Mouse (Mus musculus): ENCODE data around the gene Naa50. TPM values are rescaled to one million over a fixed set of nuclear protein-coding genes. Genes with fewer than 3 reads are reported as not detected.

Gene Naa50
- polyA plus RNA-seq, 1 experiment, result 170 TPM

GRCm38 (mm10) chr16:44122982-44123725 lies 16.5 kb upstream of the Naa50 start:
- Histone ChIP-seq H3K36me3 (ENCODE audit: control insufficient read depth, insufficient read depth, low read length, poor library complexity, severe bottlenecking) (no peaks in the 10 kb centered on the region; the same call in 1 of the 2 replicates), H3K9me3 (replicated peaks; ENCODE audit: control insufficient read depth, insufficient read depth, low read length, poor library complexity, severe bottlenecking) (no peaks in the 10 kb centered on the region), H3K27ac (ENCODE audit: insufficient read depth, low read length) (no peak overlapping the region), H3K4me3 (ENCODE audit: low read depth, low read length) (no peak overlapping the region), H3K4me1 (ENCODE audit: control insufficient read depth, insufficient read depth, low read length) (peaks cover 2% of the 10 kb centered on the region), H3K27me3 (ENCODE audit: control insufficient read depth, insufficient read depth, low read length, poor library complexity, severe bottlenecking) (no peaks in the 10 kb centered on the region), H3K9ac (ENCODE audit: low read depth, poor library complexity, severe bottlenecking) (no peak overlapping the region)
- TF ChIP-seq POLR2A (IDR thresholded peaks at IDR 0.05; ENCODE audit: insufficient read depth, low read length), result no peak
- TF ChIP-seq EP300 (IDR thresholded peaks at IDR 0.05; ENCODE audit: insufficient read depth, low read depth, low read length), result no peak
- TF ChIP-seq CTCF (IDR thresholded peaks at IDR 0.05; ENCODE audit: low read depth, low read length), result no peak

DNA sequence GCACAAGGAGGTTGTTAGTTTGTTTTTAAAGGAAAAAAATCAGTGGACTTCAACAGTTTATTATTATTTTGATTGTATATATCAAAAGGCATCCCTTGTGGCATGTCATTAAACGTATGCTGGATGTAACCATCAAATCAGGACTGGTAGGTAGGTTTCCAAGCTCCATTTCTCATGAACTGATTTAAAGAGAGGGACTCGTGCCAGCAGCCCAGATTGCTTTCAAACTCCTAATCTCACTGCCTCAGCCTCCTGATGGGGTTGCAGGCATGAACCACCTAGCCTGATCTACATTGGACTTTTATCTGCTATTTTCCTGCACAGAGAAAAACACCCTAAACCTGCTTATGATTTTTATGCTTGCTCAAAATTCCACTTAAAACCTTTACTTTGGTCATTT lies 15.8 kb upstream of the Naa50 start:
- Histone ChIP-seq H3K4me3 (ENCODE audit: low read depth, low read length) (no peak overlapping the region), H3K4me1 (ENCODE audit: control insufficient read depth, insufficient read depth, low read length) (peaks cover 2% of the 10 kb centered on the region), H3K27ac (ENCODE audit: insufficient read depth, low read length) (no peak overlapping the region), H3K36me3 (ENCODE audit: control insufficient read depth, insufficient read depth, low read length, poor library complexity, severe bottlenecking) (no peaks in the 10 kb centered on the region; the same call in 1 of the 2 replicates), H3K27me3 (ENCODE audit: control insufficient read depth, insufficient read depth, low read length, poor library complexity, severe bottlenecking) (no peaks in the 10 kb centered on the region), H3K9me3 (replicated peaks; ENCODE audit: control insufficient read depth, insufficient read depth, low read length, poor library complexity, severe bottlenecking) (no peaks in the 10 kb centered on the region), H3K9ac (ENCODE audit: low read depth, poor library complexity, severe bottlenecking) (no peak overlapping the region)
- no peak for TF ChIP-seq CTCF (IDR thresholded peaks at IDR 0.05; ENCODE audit: low read depth, low read length)

DNA sequence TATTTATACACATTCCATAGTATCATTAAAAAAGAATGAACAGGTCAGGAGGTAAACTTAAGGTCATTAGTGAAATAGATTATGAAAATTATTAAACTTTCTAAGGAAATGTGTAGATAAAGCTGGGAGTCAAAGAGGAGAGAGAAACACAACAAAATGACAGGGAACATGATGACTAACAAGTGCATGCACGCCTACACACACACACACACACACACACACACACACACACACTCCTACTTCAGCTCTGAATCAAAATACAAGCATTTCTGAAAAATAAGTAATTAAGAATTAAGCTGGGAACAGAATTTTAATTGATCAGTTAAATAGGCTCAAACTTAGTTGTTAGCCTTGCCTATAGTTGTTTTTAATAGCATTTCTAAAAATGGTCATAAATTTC lies 14.9 kb upstream of the Naa50 start:
- TF ChIP-seq EP300 (IDR thresholded peaks at IDR 0.05; ENCODE audit: insufficient read depth, low read depth, low read length) (no peak), POLR2A (IDR thresholded peaks at IDR 0.05; ENCODE audit: insufficient read depth, low read length) (no peak), CTCF (IDR thresholded peaks at IDR 0.05; ENCODE audit: low read depth, low read length) (no peak)
- Histone ChIP-seq H3K36me3 (ENCODE audit: control insufficient read depth, insufficient read depth, low read length, poor library complexity, severe bottlenecking) (no peaks in the 10 kb centered on the region; the same call in 1 of the 2 replicates), H3K9me3 (replicated peaks; ENCODE audit: control insufficient read depth, insufficient read depth, low read length, poor library complexity, severe bottlenecking) (no peaks in the 10 kb centered on the region)

GRCm38 (mm10) chr16:44125436-44125835 lies 14.2 kb upstream of the Naa50 start:
- no peak overlapping the region for H3K9ac ChIP-seq (ENCODE audit: low read depth, poor library complexity, severe bottlenecking)
- H3K9me3 ChIP-seq (replicated peaks; ENCODE audit: control insufficient read depth, insufficient read depth, low read length, poor library complexity, severe bottlenecking), result no peaks in the 10 kb centered on the region
- TF ChIP-seq EP300 (IDR thresholded peaks at IDR 0.05; ENCODE audit: insufficient read depth, low read depth, low read length) (no peak), POLR2A (IDR thresholded peaks at IDR 0.05; ENCODE audit: insufficient read depth, low read length) (no peak), CTCF (IDR thresholded peaks at IDR 0.05; ENCODE audit: low read depth, low read length) (no peak)
- no peaks in the 10 kb centered on the region; the same call in 1 of the 2 replicates for H3K36me3 ChIP-seq (ENCODE audit: control insufficient read depth, insufficient read depth, low read length, poor library complexity, severe bottlenecking)
- H3K27ac ChIP-seq (ENCODE audit: insufficient read depth, low read length), result no peak overlapping the region
- H3K27me3 ChIP-seq (ENCODE audit: control insufficient read depth, insufficient read depth, low read length, poor library complexity, severe bottlenecking), result no peaks in the 10 kb centered on the region
- H3K4me3 ChIP-seq (ENCODE audit: low read depth, low read length), result no peak overlapping the region
- peaks cover 2% of the 10 kb centered on the region for H3K4me1 ChIP-seq (ENCODE audit: control insufficient read depth, insufficient read depth, low read length)

More for the DNA sequence above, 14.9 kb upstream of the Naa50 start:
- Histone ChIP-seq H3K4me3 (ENCODE audit: low read depth, low read length) (no peak overlapping the region), H3K4me1 (ENCODE audit: control insufficient read depth, insufficient read depth, low read length) (peaks cover 2% of the 10 kb centered on the region), H3K27me3 (ENCODE audit: control insufficient read depth, insufficient read depth, low read length, poor library complexity, severe bottlenecking) (no peaks in the 10 kb centered on the region), H3K27ac (ENCODE audit: insufficient read depth, low read length) (no peak overlapping the region), H3K9ac (ENCODE audit: low read depth, poor library complexity, severe bottlenecking) (no peak overlapping the region)

DNA sequence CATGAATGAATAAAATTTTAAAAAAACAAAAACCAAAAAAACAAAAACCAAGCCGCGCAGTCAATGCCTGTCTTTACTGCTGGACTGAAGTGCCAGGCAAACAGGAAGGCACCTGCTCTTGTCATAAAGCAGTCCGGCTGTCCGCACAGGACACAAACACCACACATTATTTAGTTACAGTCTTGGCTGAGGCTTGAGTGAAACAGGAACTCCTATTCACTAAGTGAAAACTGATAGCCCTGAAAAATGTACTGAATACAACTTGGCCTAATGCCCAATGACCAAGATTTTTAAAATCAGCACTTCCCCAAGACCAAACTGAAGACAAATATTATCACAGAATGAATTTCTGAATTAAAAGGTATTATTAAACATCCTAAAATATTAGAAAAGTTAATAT lies 13.2 kb upstream of the Naa50 start:
- TF ChIP-seq EP300 (IDR thresholded peaks at IDR 0.05; ENCODE audit: insufficient read depth, low read depth, low read length) (no peak), POLR2A (IDR thresholded peaks at IDR 0.05; ENCODE audit: insufficient read depth, low read length) (no peak), CTCF (IDR thresholded peaks at IDR 0.05; ENCODE audit: low read depth, low read length) (no peak)
- Histone ChIP-seq H3K4me3 (ENCODE audit: low read depth, low read length) (no peak overlapping the region), H3K9me3 (replicated peaks; ENCODE audit: control insufficient read depth, insufficient read depth, low read length, poor library complexity, severe bottlenecking) (no peaks in the 10 kb centered on the region)

GRCm38 (mm10) chr16:44132300-44132699 lies 7.3 kb upstream of the Naa50 start:
- Histone ChIP-seq H3K4me3 (ENCODE audit: low read depth, low read length) (no peak overlapping the region), H3K9me3 (replicated peaks; ENCODE audit: control insufficient read depth, insufficient read depth, low read length, poor library complexity, severe bottlenecking) (no peaks in the 10 kb centered on the region), H3K27ac (ENCODE audit: insufficient read depth, low read length) (no peak overlapping the region), H3K36me3 (ENCODE audit: control insufficient read depth, insufficient read depth, low read length, poor library complexity, severe bottlenecking) (no peaks in the 10 kb centered on the region; the same call in 1 of the 2 replicates), H3K9ac (ENCODE audit: low read depth, poor library complexity, severe bottlenecking) (no peak overlapping the region), H3K4me1 (ENCODE audit: control insufficient read depth, insufficient read depth, low read length) (no peaks in the 10 kb centered on the region), H3K27me3 (ENCODE audit: control insufficient read depth, insufficient read depth, low read length, poor library complexity, severe bottlenecking) (no peaks in the 10 kb centered on the region)
- no peak for TF ChIP-seq EP300 (IDR thresholded peaks at IDR 0.05; ENCODE audit: insufficient read depth, low read depth, low read length)
- TF ChIP-seq CTCF (IDR thresholded peaks at IDR 0.05; ENCODE audit: low read depth, low read length), result no peak
- TF ChIP-seq POLR2A (IDR thresholded peaks at IDR 0.05; ENCODE audit: insufficient read depth, low read length), result no peak

More for the DNA sequence above, 13.2 kb upstream of the Naa50 start:
- peaks cover 2% of the 10 kb centered on the region for H3K4me1 ChIP-seq (ENCODE audit: control insufficient read depth, insufficient read depth, low read length)
- no peaks in the 10 kb centered on the region for H3K27me3 ChIP-seq (ENCODE audit: control insufficient read depth, insufficient read depth, low read length, poor library complexity, severe bottlenecking)
- no peak overlapping the region for H3K9ac ChIP-seq (ENCODE audit: low read depth, poor library complexity, severe bottlenecking)
- no peak overlapping the region for H3K27ac ChIP-seq (ENCODE audit: insufficient read depth, low read length)
- no peaks in the 10 kb centered on the region; the same call in 1 of the 2 replicates for H3K36me3 ChIP-seq (ENCODE audit: control insufficient read depth, insufficient read depth, low read length, poor library complexity, severe bottlenecking)
